Mouse (Mus musculus) embryo, embryonic 10.5 days (tissue): ENCODE results near the gene Cmss1.

Experiments used
- DNase-seq: peaks from one replicate; pipeline ENCODE4 v3.0.0-alpha.2; 2015; ENCODE audit warnings: low spot score

The Cmss1 gene

GRCm38 (mm10) chr16:57473415-57474085, 133.1 kb downstream of the Cmss1 start:
- DNase-seq: peak; percentile 58

DNA sequence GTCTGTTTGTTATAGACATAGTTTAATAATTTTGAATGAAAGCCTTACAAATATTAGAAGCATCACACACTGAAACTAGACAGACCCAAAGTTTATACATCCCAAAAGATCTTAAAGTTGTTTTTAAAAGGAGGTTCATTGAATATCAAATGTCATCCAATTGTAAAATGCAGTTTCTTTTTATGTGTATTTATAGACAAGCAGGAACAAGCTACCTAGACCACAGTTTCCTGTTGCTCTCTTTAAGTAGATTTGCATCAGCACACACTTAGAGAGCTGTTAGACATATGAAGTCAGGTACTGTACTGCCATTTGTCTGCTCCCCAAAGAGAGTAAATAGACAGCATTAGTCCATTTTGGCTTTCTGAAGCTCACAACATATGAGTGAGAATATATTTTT, 135.6 kb downstream of the Cmss1 start:
- no peak for DNase-seq

GRCm38 (mm10) chr16:57470286-57470830, 136.3 kb downstream of the Cmss1 start:
- DNase-seq: no peak

DNA sequence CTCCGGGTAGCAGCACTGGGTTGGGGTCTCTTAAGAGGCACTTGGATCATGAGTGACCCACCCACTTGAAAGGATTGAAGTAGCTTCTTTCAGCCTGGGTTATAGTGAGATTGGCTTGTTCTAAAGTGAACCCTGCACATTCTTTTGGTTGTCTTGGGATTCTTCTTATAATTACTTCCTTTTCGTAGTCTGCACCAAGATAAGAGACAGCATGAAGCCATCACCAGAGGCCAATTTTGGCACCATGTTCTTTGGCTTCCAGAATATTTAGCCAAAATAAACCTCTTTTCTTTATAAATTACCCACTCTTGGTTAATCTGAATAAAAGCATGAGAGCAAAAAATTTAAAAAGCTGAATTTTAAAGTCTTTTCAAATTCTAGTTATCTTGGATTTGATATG, 136.8 kb downstream of the Cmss1 start:
- DNase-seq: no peak

GRCm38 (mm10) chr16:57469301-57469700, 137.4 kb downstream of the Cmss1 start:
- no peak for DNase-seq

DNA sequence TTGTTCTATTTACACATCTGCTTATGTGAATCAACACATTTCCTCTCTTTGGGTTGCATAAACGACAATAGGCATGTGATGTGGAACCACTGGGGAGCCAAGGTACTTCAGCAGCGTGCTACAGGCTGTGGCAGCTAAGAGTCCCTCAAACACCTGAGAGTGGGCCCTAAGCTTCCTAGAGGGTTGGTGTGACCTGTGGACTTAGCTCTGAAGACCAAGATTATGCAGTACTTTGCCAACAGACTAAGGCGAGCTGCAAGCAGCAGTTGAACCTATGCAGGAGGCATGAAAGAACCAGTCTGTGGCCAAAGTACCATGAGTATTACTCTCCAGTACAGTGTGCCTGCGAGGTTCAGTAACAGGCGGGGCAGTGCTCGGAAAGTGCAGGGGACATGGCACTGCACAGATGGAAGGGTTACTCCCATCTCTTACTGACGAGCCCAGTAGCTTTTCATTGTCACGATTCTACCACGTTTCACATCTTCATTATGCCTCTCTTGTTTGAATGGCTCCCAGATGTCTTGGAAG, 141.2 kb downstream of the Cmss1 start:
- DNase-seq: no peak

DNA sequence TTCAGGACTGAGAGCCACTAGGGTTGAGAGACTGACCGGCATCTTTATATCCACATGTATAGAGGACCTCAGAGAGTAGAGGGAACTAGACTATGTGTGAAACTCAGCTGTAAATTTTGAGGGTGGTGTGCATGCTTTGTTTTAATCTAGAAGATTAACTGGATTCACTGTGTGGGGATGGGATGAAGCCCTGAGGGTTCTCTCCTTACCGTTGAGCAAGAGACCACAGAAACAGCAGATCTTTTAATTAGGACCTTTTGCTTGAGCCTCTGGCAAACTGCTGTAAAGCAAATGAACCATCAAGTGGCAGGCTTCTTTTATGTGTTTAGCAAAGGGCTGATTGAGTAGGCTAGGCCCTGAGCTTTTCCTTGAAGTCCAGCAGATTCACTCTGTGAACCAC, 150.7 kb downstream of the Cmss1 start:
- no peak for DNase-seq

GRCm38 (mm10) chr16:57455573-57455972, 151.1 kb downstream of the Cmss1 start:
- no peak for DNase-seq

DNA sequence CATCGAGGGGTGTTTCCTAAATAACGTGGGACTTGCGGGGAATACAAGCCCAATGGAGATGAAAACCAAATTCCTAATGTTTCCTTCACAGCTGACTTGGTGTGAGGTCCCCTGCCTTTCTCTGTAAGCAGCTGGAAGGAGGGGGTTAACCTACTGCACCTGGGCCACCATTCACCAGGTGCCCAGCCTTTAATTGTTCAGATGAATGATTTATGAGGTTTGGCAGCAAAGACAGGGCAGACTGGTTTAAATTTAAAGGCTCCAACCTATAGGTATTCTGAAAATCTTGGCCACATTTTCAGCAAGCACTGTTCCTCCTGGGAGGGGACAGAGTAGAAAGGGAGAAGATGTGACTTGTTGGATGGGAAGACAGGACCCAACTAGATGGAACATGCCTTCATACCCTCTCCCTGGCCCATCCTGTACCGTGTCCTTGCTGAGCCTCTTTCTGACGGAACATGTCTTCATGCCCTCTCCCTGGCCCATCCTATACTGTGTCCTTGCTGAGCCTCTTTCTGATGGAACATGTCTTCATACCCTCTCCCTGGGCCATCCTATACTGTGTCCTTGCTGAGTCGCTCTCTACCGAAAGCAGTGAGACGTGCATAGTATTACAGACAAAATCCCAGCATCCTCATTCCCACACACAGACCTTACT, 152.4 kb downstream of the Cmss1 start:
- no peak for DNase-seq

- DNase-seq: no peak
Measured at GRCm38 (mm10) chr16:57453009-57453408, 153.7 kb downstream of the Cmss1 start.

GRCm38 (mm10) chr16:57445096-57446094, 161.3 kb downstream of the Cmss1 start:
- no peak for DNase-seq

DNA sequence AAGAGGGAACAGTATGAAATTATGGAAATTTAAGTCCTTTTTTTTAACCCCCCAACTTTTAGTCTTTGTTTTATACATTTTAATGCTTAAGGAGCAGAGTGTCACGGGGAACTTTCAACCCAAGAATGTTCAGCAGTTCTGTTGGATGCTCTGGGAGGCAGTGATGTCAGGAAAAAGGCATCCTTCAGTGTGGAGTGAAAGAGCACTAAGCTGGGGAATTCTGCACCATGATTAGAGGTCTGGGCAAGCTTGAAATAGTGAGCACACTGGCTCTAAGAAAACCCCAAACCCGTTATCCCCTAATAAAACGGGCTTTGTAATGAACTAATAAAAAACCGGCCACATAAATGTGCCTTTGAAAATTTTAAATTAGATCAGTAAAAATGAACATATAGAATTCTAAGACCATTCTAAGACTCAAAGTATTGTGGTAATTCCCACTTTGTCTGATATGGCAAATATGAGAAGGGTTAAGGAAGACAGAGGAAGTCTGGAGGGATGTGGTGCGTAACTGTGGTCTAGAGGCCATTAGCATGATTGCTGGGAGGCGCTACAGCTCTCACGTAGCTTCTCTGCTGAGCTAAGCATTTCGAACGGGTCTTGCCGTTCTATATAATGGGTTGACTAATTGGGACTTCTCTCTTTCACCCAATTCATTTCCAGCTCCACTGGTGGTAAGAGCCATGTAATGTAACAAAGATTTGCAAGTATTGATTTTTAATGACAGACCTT, 165.8 kb downstream of the Cmss1 start:
- DNase-seq: no peak

GRCm38 (mm10) chr16:57439206-57439605, 167.5 kb downstream of the Cmss1 start:
- no peak for DNase-seq

GRCm38 (mm10) chr16:57438288-57438685, 168.4 kb downstream of the Cmss1 start:
- DNase-seq: no peak

- no peak for DNase-seq
Measured at GRCm38 (mm10) chr16:57437523-57438287, 169.0 kb downstream of the Cmss1 start.

DNA sequence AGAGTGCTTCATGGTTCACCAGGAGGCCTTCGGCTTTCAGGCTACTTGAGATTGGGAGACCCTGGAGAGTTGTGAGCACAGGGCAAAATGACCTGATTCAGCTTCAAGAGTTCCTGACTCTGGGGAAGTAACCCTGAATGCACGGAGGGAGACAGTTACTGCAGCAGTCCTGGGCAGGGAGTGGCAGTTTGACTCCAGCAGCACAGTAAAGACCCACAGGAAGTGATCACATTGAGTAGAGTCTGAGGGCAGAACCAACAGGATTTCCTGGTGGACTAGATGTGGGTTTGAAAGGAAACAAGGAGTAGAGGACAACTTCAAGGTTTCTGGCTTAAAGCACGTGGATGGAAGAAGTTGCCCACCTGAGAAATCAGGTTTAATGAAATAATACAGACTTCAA, 172.0 kb downstream of the Cmss1 start:
- DNase-seq: no peak

DNA sequence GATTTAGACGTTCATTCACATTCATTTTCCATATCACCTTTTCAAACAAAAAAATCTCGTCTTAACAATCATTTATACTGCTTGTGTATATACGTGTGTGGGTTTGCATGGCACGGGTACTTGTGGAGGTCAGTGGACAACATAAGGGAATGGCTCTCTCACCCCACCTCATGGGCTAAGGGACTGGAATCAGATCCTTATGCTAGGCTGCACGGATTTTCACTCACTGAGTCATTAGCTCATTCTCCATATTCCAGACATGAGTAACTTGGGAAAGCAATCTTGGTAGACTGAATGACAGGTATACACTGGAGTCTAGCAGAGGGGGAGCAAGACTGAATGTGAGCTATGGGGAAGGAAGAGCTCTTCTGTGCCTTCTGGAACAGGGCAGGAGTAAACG, 173.0 kb downstream of the Cmss1 start:
- no peak for DNase-seq

GRCm38 (mm10) chr16:57433173-57433572, 173.5 kb downstream of the Cmss1 start:
- DNase-seq: no peak

GRCm38 (mm10) chr16:57431294-57431693, 175.4 kb downstream of the Cmss1 start:
- DNase-seq: no peak

- DNase-seq: no peak
Measured at GRCm38 (mm10) chr16:57428977-57429376, 177.7 kb downstream of the Cmss1 start.
